Mouse (Mus musculus) neural tube, embryonic 11.5 days (tissue): Measurements from ENCODE around the gene Prkn. TPM values are rescaled to one million over a fixed set of nuclear protein-coding genes. Genes with fewer than 3 reads are reported as not detected.

Experiments
- ATAC-seq: fragments of 200-750 bp; cut with Nextera tagmentation; 2 replicates; pipeline ENCODE4 v1.8.0; 2017; ENCODE audit warnings: moderate number of reproducible peaks, mild to moderate bottlenecking, moderate TSS enrichment, moderate library complexity; ENCODE audit not compliant: insufficient read depth, low FRiP score, low TSS enrichment
- DNase-seq: peaks from one replicate; pipeline ENCODE4 v3.0.0-alpha.2; 2015; ENCODE audit warnings: low spot score
- H3K27ac ChIP-seq: fragments of 300-500 bp; sonication (generic); 2 replicates; pipeline ENCODE4 v1.5.1; 2014; ENCODE audit warnings: low read depth, mild to moderate bottlenecking, low read length
- H3K27me3 ChIP-seq: fragments of 300-500 bp; sonication (generic); 2 replicates; pipeline ENCODE4 v1.6.1; 2014; ENCODE audit warnings: mild to moderate bottlenecking, low read length, mixed read lengths; ENCODE audit not compliant: control insufficient read depth, insufficient read depth
- H3K36me3 ChIP-seq: fragments of 300-500 bp; sonication (generic); 2 replicates; pipeline ENCODE4 v1.6.1; 2014; ENCODE audit warnings: mild to moderate bottlenecking, low read length, moderate library complexity, mixed read lengths; ENCODE audit not compliant: control insufficient read depth, insufficient read depth
- H3K4me1 ChIP-seq: fragments of 300-500 bp; sonication (generic); 2 replicates; pipeline ENCODE4 v1.6.1; 2014; ENCODE audit warnings: low read length, mixed read lengths; ENCODE audit not compliant: control insufficient read depth, insufficient read depth
- H3K4me2 ChIP-seq: fragments of 300-500 bp; sonication (generic); 2 replicates; pipeline ENCODE4 v1.6.1; 2014; ENCODE audit warnings: low read depth, mild to moderate bottlenecking, moderate library complexity
- H3K4me3 ChIP-seq: fragments of 300-500 bp; sonication (generic); 2 replicates; pipeline ENCODE4 v1.5.1; 2014; ENCODE audit warnings: low read depth, low read length
- H3K9ac ChIP-seq: fragments of 300-500 bp; sonication (generic); 2 replicates; pipeline ENCODE4 v1.6.1; 2014; ENCODE audit warnings: mild to moderate bottlenecking, low read length
- H3K9me3 ChIP-seq: fragments of 300-500 bp; sonication (generic); 2 replicates; pipeline ENCODE4 v1.6.1; 2016; ENCODE audit warnings: low read length; ENCODE audit not compliant: control insufficient read depth
- WGBS: fragments of 180-500 bp; shearing (Covaris S2); extraction: QIAGEN DNeasy Blood & Tissue Kit; methylation state at CpG from one replicate; pipeline ENCODE4 v1.1.7; 2014; 5-methylcytosine and 5-hydroxymethylcytosine counted together
- polyA plus RNA-seq: library from polyadenylated mRNA; unstranded; fragments of >200 nt; fragmentation: Nextera tagmentation; extraction: Ambion mirVana; gene quantifications from 2 replicates; pipeline ENCODE4 v1.2.1, GENCODE M21; 2014

Gene Prkn
- polyA plus RNA-seq, 1 experiment from 2014 or later = 1.4 TPM

DNA sequence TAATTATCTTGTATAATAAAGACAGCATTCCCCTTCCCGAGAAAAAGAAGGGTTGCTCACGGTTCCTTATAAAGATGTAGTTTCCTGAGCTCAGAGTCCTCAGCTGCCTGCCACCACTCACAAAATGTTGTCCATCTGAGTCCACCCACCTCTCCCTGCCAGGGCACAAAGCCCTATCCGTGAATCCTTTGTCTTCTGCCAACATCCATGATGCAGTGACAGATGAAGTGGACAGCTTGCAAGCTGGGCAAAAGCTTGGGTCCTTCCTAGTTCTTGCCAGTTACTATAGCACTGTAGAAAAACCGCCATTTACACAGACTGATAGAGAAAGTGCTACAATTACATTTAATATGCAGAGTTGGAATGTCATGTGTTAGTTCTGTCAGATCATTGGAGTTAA, 649.9 kb downstream of the Prkn start:
- Histone ChIP-seq H3K4me3 (no peak overlapping the region), H3K9ac (no peak overlapping the region), H3K9me3 (no peaks in the 10 kb centered on the region; the same call in 1 of the 2 replicates), H3K36me3 (no peaks in the 10 kb centered on the region), H3K27ac (no peak overlapping the region), H3K27me3 (no peaks in the 10 kb centered on the region), H3K4me1 (no peaks in the 10 kb centered on the region), H3K4me2 (no peak overlapping the region)
- ATAC-seq (no peak), DNase-seq (no peak)
- WGBS = 78% methylated on average over 4 of the region's 4 CpGs

DNA sequence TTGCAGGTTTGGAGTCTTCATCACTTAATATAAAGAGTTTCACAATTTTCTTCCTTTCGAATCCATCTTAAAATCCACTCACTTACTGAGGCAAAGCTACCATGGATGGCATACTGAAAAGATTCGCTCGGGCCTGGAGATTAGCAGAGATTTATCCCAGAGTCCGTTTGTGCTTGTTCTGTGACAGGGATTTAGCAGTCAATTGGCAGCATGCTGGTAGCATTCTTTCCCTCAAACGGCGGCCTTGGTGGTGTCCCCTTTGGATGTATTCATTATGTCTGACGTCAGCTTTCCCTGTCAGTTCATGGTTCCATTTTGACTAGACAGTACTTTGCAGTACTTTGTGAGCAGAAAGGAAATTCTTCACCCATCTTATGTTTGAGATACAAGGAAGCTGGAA, 662.4 kb downstream of the Prkn start:
- DNase-seq (no peak), ATAC-seq (no peak)
- no peak overlapping the region for H3K9ac ChIP-seq
- H3K4me2 ChIP-seq = no peak overlapping the region
- H3K4me3 ChIP-seq = no peak overlapping the region
- WGBS = 85% methylated on average over 7 of the region's 7 CpGs
- H3K27ac ChIP-seq = no peak overlapping the region
- no peaks in the 10 kb centered on the region for H3K4me1 ChIP-seq
- H3K9me3 ChIP-seq = no peaks in the 10 kb centered on the region
- H3K27me3 ChIP-seq = no peaks in the 10 kb centered on the region
- H3K36me3 ChIP-seq = no peaks in the 10 kb centered on the region

- DNase-seq (no peak), ATAC-seq (no peak)
- H3K4me3 ChIP-seq = no peak overlapping the region
- no peak overlapping the region for H3K27ac ChIP-seq
- H3K27me3 ChIP-seq = no peaks in the 10 kb centered on the region
- H3K9me3 ChIP-seq = no peaks in the 10 kb centered on the region
- WGBS = 93% methylated on average over 3 of the region's 3 CpGs
- no peak overlapping the region for H3K4me2 ChIP-seq
- H3K4me1 ChIP-seq = no peaks in the 10 kb centered on the region
- H3K9ac ChIP-seq = no peak overlapping the region
- H3K36me3 ChIP-seq = no peaks in the 10 kb centered on the region
Observed at GRCm38 (mm10) chr17:11504496-11504895, 664.3 kb downstream of the Prkn start.

DNA sequence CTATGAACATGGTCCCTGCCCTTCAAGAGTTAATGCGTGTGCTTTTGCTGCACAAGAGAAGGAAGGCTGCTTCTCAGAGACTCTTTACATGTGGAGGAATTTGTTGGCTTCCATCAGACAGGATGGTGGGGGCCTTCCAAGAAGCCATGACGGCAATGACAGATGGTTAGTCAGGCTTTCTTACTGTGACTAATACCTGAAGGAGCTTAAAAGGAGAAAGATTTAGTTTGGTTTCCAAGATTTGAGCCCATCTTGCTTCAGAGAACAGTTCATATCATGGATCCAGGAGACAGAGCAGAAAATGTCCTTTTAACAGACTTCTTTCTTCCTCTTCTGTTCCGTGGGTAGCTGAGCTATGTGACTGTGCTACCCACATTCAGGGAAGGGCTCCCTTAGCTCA, 666.9 kb downstream of the Prkn start:
- H3K4me2 ChIP-seq = no peak overlapping the region
- H3K27me3 ChIP-seq = no peaks in the 10 kb centered on the region
- H3K9me3 ChIP-seq = no peaks in the 10 kb centered on the region
- H3K36me3 ChIP-seq = no peaks in the 10 kb centered on the region
- ATAC-seq (no peak), DNase-seq (no peak)
- H3K4me1 ChIP-seq = no peaks in the 10 kb centered on the region
- no peak overlapping the region for H3K4me3 ChIP-seq
- no peak overlapping the region for H3K27ac ChIP-seq
- 91% methylated on average over 3 of the region's 3 CpGs for WGBS
- H3K9ac ChIP-seq = no peak overlapping the region

DNA sequence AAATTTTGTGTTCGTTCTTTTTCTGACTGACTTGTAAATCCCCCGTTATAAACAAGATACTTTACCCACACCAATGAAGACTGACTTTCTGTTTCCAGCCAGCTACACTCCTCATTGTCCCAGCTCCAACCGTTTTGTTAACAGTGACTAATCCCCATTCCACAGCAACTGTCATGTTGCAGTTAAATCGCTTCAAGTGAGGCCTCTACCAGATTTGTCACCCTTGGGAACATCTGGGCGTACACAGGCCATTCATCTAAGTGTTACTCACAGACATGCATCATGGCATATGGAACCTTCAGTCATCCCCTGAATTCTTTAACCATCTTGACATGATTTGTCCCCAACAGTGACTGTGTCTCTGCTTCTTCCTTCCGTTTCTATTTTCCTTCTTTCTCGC, 669.9 kb downstream of the Prkn start:
- ATAC-seq = no peak
- H3K36me3 ChIP-seq = no peaks in the 10 kb centered on the region
- no peaks in the 10 kb centered on the region for H3K27me3 ChIP-seq
- H3K27ac ChIP-seq = no peak overlapping the region
- no peak overlapping the region for H3K4me2 ChIP-seq
- H3K4me3 ChIP-seq = no peak overlapping the region
- 72% methylated on average over 7 of the region's 7 CpGs for WGBS
- DNase-seq = no peak
- H3K9ac ChIP-seq = no peak overlapping the region
- H3K9me3 ChIP-seq = no peaks in the 10 kb centered on the region
- no peaks in the 10 kb centered on the region for H3K4me1 ChIP-seq

DNA sequence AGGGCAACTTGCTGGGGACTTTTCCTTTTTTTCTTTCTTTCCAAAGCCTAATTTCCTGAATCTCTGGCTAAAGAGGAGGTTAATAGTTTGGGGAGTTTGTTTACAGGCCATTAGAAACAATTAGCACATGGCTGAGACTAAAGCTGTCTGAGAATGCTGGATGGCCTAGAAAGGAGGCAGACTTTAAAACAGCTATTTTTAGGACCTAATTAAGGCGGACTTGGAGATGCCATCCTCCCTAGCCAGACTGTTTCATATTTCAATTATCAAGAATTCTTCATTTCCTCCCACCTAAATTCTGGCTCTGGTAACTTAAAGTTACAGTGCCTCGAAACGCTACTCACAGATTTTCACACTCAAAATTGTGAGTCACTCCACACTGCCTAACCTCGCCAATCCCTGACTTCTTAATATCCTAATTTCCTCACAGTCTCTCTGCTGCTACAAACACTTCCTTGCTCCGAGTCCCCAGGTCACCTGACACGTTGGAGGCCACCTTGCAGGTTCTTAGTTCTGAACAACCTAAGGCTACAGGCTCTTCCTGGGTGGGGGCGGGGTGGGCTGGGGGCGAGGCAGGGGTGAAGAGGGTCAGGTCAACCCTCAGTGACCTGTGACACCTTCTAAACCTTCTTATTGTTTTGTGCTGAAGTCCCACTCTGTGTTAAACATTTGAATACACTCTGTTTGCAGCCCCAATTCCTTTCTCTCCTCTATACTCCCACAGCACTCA, 674.0 kb downstream of the Prkn start:
- Histone ChIP-seq H3K4me2 (no peak overlapping the region), H3K4me3 (no peak overlapping the region), H3K9me3 (no peaks in the 10 kb centered on the region), H3K4me1 (no peaks in the 10 kb centered on the region), H3K9ac (no peak overlapping the region), H3K27ac (no peak overlapping the region), H3K36me3 (no peaks in the 10 kb centered on the region), H3K27me3 (no peaks in the 10 kb centered on the region)
- DNase-seq = no peak
- no peak for ATAC-seq
- 45% methylated on average over 8 of the region's 8 CpGs for WGBS

GRCm38 (mm10) chr17:11515619-11516018, 675.4 kb downstream of the Prkn start:
- Histone ChIP-seq H3K9ac (no peak overlapping the region), H3K9me3 (no peaks in the 10 kb centered on the region), H3K27me3 (no peaks in the 10 kb centered on the region), H3K4me2 (no peak overlapping the region), H3K27ac (no peak overlapping the region), H3K4me3 (no peak overlapping the region), H3K4me1 (no peaks in the 10 kb centered on the region), H3K36me3 (no peaks in the 10 kb centered on the region)
- ATAC-seq (no peak), DNase-seq (no peak)
- 93% methylated on average over 4 of the region's 4 CpGs for WGBS

GRCm38 (mm10) chr17:11516165-11516564, 676.0 kb downstream of the Prkn start:
- Histone ChIP-seq H3K4me2 (no peak overlapping the region), H3K9ac (no peak overlapping the region), H3K36me3 (no peaks in the 10 kb centered on the region), H3K9me3 (no peaks in the 10 kb centered on the region), H3K4me1 (no peaks in the 10 kb centered on the region), H3K27ac (no peak overlapping the region), H3K27me3 (no peaks in the 10 kb centered on the region), H3K4me3 (no peak overlapping the region)
- DNase-seq (no peak), ATAC-seq (no peak)
- 88% methylated on average over 7 of the region's 7 CpGs for WGBS

- ATAC-seq (no peak), DNase-seq (no peak)
- Histone ChIP-seq H3K4me3 (no peak overlapping the region), H3K9me3 (no peaks in the 10 kb centered on the region), H3K27ac (no peak overlapping the region), H3K4me1 (peaks cover 10% of the 10 kb centered on the region; the same call in 1 of the 2 replicates), H3K27me3 (no peaks in the 10 kb centered on the region), H3K36me3 (no peaks in the 10 kb centered on the region), H3K4me2 (no peak overlapping the region), H3K9ac (no peak overlapping the region)
- WGBS = 30% methylated on average over 3 of the region's 3 CpGs
Observed at GRCm38 (mm10) chr17:11532066-11532465, 691.9 kb downstream of the Prkn start.
